Mouse (Mus musculus): ENCODE data around the gene Mpig6b.

The Mpig6b gene

GRCm38 (mm10) chr17:35058911-35059892, 6.8 kb downstream of the Mpig6b start, which contains the start of gene Ddah2:
Ddah2 (plus strand) TSS chr17:35059035.
- DNase-seq (ENCODE audit: low spot score in 2 of 2) = peak; percentile 89

DNA sequence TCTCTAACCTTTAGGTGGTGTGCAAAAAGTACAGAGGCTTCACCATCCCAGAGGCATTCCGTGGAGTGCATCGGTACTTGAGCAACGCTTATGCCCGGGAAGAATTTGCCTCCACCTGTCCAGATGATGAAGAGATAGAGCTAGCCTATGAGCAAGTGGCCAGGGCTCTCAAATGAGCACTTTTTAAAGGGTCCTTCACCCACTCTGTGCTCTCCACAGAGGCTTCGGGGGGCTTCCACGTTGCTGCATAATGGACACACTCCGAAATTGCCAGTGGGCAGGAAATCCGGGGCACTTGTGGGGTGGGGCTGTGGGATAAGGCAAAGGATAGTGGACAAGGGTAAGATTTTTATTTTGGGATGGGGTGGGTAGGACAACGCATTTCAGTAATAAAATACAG, 7.7 kb downstream of the Mpig6b start:
- no peak for DNase-seq (ENCODE audit: low spot score in 2 of 2)

DNA sequence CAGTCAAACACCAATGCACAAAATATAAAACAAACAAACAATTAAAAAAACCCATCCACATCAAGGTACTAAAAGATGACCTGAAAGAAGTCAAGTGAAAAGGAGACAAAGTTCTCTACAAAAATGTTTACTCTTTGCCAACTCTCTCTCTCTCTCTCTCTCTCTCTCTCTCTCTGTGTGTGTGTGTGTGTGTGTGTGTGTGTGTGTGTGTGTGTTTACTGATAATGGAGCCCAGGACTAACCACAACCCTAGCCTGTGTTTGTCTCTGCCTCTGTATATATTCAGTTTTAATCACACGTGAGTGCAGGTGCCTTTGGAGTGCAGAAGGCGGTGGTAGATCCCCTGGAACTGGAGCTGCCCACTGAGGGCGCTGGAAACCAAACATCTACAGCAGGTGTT, 8.9 kb downstream of the Mpig6b start:
- no peak for DNase-seq (ENCODE audit: low spot score in 2 of 2)

DNA sequence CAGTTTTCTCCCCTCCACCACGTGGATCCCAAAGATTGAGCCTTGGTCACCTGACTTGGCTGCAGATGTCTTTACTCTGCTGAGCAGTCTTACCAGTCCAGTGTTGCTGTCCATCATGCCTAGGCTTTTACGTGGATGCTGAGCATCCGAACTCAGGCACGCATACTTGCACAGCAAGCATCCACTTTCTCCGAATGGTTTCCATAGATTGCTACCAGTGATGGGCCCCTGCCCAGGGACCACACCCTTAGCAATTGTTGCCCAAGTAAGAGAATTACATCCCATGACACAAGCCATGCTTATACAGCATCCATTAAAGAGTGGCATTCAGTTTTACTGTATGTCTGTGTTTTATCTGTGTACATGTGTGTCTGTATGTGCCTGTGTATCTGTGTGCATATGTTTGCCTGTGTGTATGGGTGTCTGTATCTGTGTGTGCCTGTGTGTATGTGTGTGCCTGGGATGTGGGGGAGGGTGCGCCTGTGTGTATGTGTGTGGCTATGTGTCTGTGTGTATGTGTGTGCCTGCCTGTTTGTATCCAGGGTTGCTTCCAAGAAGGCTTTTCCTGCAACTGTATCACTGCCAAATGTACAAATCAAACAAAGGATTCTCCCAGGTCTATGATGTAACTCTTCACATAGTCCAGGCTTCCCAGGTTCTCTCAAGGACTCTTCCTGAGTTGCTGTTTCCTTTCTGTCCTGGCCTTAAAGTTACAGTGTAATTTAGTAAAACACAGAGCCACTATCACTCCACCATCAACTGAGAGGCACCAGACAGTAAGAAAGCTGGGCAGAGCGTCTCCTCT, 10.1 kb downstream of the Mpig6b start:
- DNase-seq (ENCODE audit: low spot score in 2 of 2) = no peak

- no peak for DNase-seq (ENCODE audit: low spot score in 2 of 2)
Observed at GRCm38 (mm10) chr17:35052271-35052798, 13.6 kb downstream of the Mpig6b start.

GRCm38 (mm10) chr17:35051156-35052086, 14.6 kb downstream of the Mpig6b start:
- peak; percentile 57 to 72 for DNase-seq (ENCODE audit: low spot score in 2 of 2)

GRCm38 (mm10) chr17:35050126-35050750, 15.7 kb downstream of the Mpig6b start:
- DNase-seq (ENCODE audit: low spot score in 2 of 2) = peak; percentile 54 to 59

DNA sequence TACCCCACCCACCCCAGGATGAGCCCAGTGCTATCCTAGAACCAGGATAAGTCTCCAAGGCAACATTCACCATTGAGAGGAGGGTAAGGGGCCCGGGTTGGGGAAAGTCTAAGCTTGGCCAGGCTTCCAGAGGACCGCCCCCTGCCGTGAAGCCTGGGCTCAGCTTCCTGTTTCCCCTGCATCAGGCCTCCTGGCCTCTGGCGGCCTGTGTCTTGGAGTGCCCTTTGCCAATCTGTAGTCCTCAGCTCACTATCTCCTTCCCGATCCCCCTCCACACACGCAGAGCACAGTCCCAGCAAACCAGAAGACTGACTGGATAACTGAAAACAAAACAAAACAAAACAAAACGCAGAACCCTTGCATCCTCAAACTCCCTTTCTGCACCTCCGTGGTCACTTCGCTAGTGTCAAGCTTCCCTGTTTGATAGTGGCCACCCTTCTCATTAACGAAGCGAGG, 16.4 kb downstream of the Mpig6b start, which contains the start of gene Clic1:
Gene Clic1 (plus strand): TSS at position 406 of the 456 bp plus-strand sequence.
- no peak for DNase-seq (ENCODE audit: low spot score in 2 of 2)

DNA sequence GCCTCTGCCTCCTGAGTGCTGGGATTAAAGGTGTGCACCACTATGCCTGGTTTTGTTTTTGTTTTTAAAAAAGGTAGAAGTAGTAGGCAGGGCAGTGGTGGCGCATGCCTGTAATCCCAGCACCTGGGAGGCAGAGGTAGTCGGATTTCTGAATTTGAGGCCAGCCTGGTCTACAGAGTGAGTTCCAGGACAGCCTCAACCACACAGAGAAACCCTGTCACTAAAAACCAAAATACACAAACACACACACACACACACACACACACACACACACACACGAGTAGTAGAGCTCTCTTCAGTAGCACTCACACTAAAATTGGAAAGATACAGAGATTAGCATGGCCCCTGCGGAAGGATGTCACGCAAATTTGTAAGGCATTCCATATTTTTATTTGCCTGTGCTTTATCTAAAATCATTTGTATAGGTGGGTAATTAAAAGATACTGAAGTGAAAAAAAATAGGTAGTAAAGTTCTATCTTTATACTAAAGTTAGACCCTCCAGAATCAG, 17.0 kb downstream of the Mpig6b start:
- DNase-seq (ENCODE audit: low spot score in 2 of 2) = no peak

DNA sequence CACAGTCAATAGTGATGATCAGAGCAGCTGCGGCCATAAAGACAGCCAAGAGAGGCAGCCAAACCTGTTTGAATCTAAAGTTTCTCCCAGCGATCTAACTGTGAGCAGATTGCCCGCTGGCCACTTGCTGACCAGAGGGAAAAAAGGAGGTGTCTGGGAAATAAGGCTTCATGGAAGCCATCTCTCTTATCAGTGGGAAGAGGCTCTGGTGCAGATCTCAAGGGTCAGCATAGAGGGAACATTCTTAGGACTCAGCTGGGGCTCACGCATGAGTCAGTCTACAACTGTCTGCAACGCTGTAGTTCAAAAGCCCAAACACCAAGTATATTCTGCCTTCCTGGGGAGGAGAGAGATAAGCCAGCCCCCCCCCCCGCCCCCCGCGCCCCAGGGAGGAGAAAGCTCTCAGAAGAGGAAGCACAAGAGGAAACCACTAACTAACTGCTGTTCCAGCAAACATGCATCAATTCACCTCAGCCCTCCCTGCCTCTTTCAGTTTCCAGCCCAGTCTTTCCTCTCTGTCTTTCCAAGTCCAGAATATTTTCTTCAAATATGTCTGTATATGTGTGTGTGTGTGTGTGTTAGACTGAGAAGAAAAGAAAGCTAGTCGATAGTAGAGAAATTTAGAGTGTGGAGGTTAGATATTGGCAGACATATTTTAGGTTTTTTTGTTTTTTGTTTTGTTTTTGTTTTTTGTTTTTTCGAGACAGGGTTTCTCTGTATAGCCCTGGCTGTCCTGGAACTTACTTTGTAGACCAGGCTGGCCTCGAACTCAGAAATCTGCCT, 17.6 kb downstream of the Mpig6b start:
- DNase-seq (ENCODE audit: low spot score in 2 of 2) = no peak

DNA sequence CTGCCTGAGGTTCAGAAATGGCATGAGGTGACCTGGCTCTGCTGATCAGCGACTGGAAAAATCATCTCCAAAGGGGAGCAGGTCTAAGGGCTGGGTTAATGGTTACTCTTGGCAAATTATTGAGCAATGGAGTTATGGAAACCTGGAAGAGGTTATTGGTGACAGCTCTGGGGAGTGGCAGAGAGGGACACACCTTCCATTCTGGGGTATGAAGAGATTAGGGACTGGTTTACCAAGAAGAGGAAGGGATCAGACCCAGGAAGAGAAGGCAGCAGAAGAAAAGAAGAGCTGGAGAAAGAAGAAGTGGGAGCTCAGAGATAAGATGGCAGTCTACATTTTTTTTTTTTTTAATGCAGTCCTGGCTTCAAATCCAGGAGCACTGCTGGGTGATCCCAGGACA, 18.3 kb downstream of the Mpig6b start:
- DNase-seq (ENCODE audit: low spot score in 2 of 2) = no peak

DNA sequence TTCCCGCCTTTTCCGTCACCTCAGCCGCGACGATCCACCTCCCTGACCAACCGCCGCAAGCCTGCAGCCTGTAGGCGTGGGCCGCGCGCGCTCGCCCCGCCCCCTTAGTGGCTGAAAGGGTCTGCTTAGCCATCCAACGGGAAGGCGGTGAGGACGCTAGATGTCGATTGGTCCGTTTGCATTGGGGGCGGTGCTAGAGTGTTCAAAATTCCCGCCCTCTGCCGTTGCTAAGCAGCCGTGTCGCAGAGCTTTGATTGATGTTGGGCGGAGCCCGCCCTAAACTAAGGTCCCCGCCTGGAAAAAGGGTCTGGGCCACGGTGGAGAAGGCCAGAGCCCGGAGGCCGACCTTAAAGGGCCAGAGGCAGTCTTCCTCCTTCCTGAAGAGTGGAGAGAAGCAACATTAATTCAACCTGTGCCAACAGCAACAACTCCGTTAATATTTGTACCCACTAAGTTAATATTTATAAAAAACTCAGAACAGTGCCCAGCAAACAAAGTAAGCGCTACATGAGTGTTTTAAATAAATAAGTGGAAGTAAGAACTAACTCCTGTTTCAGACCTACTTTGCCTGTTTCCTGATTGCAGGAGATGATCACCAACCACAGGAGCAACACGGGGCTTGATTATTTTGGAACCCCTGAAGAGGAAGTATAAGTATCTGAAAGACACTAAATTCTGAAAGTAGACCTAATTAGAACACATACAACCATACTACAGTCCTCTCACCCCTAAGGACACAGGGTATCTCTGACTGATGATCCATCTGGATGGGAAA, 19.1 kb downstream of the Mpig6b start, which contains the start of gene Msh5:
Gene Msh5 (minus strand): TSS at position 65 of the 775 bp plus-strand sequence.
- DNase-seq (ENCODE audit: low spot score in 2 of 2) = peak; percentile 97 to 98

DNA sequence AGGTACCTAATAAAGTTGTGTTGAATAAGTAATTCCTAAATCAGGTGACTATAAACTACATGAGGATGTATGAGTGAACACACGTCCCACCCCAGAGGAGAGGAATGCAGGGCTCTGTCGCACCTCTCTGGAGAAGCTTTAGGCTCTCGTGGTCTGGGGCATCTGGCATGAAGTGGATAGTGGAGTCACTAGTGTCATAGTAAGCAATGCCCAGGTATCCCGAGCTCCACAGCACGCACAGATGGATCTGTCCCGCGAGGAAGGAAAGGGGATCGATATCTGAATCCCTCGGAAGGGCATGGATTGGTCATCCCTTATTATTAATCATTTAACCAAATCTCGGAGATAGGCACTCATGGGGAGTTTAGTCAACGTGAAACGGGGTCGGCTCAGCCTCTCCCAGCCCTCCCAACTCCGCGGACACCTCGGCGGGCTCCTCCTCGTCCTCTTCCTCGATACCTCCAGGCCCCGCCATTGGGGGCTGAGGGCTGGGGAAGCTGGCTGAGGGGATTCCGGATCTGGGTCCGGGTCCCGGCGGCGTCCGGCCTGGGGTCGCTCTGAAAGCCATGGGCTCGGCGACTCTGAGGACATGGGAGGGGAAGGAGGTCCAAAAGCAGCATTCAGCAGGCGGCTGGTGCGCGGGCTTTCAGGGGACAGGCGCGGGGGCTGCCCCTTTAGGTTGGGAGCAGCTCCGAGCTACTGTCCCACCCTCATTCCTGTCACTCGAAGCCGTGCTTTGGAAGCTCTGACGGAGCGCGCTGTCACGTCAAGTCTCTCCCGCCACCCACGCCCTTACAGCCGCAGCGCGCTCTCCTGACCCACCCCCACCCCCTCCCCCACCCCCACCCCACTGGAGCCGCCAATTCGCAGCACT, 19.9 kb downstream of the Mpig6b start:
- no peak for DNase-seq (ENCODE audit: low spot score in 2 of 2)

DNA sequence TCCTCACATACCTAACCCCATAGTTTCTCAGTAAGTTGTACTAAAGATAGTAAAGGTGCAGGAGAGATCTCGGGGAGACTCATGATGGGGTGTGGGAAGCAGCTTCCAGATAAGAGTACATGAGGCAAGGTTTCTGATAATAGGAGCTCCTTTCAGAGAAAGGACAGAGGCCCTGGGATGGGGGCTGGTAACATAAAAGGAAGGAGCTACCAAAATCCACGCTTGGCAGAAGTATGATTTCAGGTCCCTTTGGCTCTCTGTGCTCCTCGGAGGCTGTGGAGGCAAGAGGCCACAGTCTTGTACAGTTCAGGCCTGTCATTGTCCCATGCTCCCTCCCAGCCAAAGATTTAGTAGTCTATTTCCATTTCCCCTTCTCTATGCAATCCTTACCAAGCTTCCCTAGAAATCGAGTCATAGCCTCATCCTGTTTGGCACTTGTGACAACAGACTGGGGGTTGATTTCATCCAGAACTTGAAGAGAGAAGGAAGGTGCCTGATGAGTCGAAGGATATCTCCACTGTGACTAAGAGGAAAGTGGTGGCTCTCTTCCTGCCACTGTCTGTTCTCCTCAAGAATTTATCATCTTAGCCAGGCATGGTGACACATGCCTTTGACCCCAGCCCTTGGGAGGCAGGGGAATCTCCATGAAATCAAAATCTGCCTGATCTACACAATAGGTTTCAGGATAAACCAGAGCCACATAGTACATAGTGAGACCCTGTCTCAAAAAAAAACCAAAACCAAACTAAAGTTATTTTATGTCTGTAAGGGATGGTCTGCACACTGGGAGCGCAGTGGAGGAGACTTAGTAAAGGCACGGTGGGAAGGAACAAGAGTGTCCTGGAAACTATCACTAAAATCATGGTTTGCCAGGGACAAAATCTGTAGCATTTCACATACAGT, 20.8 kb downstream of the Mpig6b start:
- no peak for DNase-seq (ENCODE audit: low spot score in 2 of 2)

- DNase-seq (ENCODE audit: low spot score in 2 of 2) = no peak
Observed at GRCm38 (mm10) chr17:35043794-35044193, 22.2 kb downstream of the Mpig6b start.

DNA sequence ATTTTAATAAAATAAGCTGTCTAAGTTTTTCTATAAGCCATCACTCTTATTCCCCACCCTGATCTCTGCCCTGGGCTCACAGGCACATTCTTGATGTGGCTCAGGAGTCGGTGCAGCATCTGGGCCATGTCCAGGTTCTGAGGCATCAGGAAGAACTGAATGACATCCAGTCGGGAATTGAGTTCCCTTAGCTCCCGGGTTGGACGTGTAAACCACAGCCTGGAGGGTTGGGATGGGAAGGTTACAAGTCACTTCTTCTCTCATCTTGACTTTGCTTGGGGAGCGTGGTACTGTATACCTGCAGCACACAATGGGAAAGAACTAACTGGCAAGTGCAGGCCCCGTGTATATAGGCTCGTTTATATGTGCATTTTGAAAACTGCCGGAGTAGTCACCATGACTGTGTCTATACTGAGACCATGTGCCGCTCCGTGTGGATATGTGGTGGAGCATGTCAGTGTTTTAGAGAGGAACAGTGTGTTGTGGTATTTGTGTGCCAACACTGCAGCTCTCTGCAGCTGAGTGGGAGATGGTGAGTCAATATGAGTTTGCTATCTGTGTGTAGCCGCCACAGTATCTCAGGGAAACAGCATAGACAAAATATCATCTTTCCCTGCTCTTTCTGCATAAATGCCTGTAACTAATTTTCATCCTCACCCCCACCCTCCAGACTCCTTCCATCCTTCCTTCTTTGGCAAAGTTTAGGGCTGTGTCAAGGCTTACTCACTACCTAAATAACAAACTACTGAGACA, 26.7 kb downstream of the Mpig6b start:
- DNase-seq (ENCODE audit: low spot score in 2 of 2) = no peak
